Mouse (Mus musculus) heart, postnatal 14 days (tissue): Measurements from ENCODE around the gene Sestd1. TPM values are rescaled to one million over a fixed set of nuclear protein-coding genes. Genes with fewer than 3 reads are reported as not detected.

Source experiments
- DNase-seq, 2 experiments: peaks; one replicate each; pipeline ENCODE4 v3.0.0; 2021 to 2022
- intact Hi-C: fragments of 180-260 bp; cut with DNase I; formaldehyde crosslinking; loops from one replicate; pipeline ENCODE4 v1.15.1; 2025
- total RNA-seq, 2 experiments: library from RNA; stranded (reverse); gene quantifications; 2 replicates each; pipeline ENCODE4 v1.2.3; 2021

The Sestd1 gene
- total RNA-seq, 2 experiments from 2014 or later, result 23.5 to 25.0 TPM

- intact Hi-C loops, result no loop called here
Observed at GRCm38 (mm10) chr2:77151255-77151654, 129.1 kb downstream of the Sestd1 start.

GRCm38 (mm10) chr2:77149576-77149975 is 130.8 kb downstream of the Sestd1 start:
- intact Hi-C loops, result no loop called here
- DNase-seq, result no peak

More at GRCm38 (mm10) chr2:77151255-77151654, 129.1 kb downstream of the Sestd1 start:
- DNase-seq, result no peak

GRCm38 (mm10) chr2:77148215-77148614 is 132.2 kb downstream of the Sestd1 start:
- intact Hi-C loops, result no loop called here
- no peak for DNase-seq

GRCm38 (mm10) chr2:77146968-77147367 is 133.4 kb downstream of the Sestd1 start:
- no peak for DNase-seq
- intact Hi-C loops, result no loop called here

GRCm38 (mm10) chr2:77146291-77146690 is 134.1 kb downstream of the Sestd1 start:
- no peak for DNase-seq
- intact Hi-C loops, result no loop called here

- no peak for DNase-seq
- intact Hi-C loops, result no loop called here
Observed at GRCm38 (mm10) chr2:77143536-77143935, 136.9 kb downstream of the Sestd1 start.

- intact Hi-C loops, result no loop called here
- no peak for DNase-seq
Observed at GRCm38 (mm10) chr2:77138879-77139278, 141.5 kb downstream of the Sestd1 start.

- no peak for DNase-seq
Observed at GRCm38 (mm10) chr2:77134906-77135305, 145.5 kb downstream of the Sestd1 start.

GRCm38 (mm10) chr2:77133407-77133806 is 147.0 kb downstream of the Sestd1 start:
- intact Hi-C loops, result no loop called here
- DNase-seq, result no peak

More at GRCm38 (mm10) chr2:77134906-77135305, 145.5 kb downstream of the Sestd1 start:
- intact Hi-C loops, result no loop called here

Other genes with a start within 250 kb of the Sestd1 start
- 100 to 1,000 TPM; 213 to 231 TPM for gene Ccdc141, start 110.0 kb downstream of the Sestd1 start, total RNA-seq